Mouse (Mus musculus): Measurements from ENCODE around the gene Ywhah. TPM values are rescaled to one million over a fixed set of nuclear protein-coding genes. Genes with fewer than 3 reads are reported as not detected.
A peak's percentile ranks its signal among the peaks of the same experiment; 100 is the strongest.
"Not testable (repeated sequence)": the region's sequence is repeated elsewhere in the genome, so short reads cannot be mapped to it uniquely, and the experiment has no call there.

Ywhah gene
- polyA plus RNA-seq, 1 experiment from 2014 or later = 483 TPM

DNA sequence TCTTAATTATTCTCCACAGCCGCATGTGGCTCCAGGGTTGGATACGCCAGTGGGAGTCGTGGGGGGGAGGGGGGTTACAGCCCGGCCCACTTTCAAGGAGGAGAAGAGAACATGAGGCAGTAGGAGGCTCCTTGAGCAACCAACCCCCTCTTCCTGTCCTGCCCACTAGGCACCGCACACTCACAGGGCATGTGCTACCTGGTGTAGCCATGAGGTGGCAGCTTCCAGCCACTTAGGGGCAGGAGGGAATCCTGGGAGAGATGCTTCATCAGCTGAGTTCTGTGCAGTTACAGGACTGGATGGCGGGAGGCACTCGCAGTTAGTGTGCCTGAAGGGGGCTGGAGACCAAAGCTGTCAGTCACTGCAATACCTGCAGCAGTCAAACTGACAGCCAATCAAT lies 15.5 kb downstream of the Ywhah start:
- H3K4me2 ChIP-seq (ENCODE audit: low read depth) = no peak overlapping the region
- 24% methylated on average over 7 of the region's 7 CpGs for WGBS
- no peak overlapping the region for H3K27ac ChIP-seq (ENCODE audit: low read depth, low read length)
- no peaks in the 10 kb centered on the region for H3K27me3 ChIP-seq (ENCODE audit: control insufficient read depth, insufficient read depth, low read length)
- peaks cover 7% of the 10 kb centered on the region; the same call in 1 of the 2 replicates for H3K4me1 ChIP-seq (ENCODE audit: control insufficient read depth, insufficient read depth, low read length)
- H3K9ac ChIP-seq (ENCODE audit: low read length) = no peak overlapping the region
- no peaks in the 10 kb centered on the region for H3K36me3 ChIP-seq (ENCODE audit: control insufficient read depth, insufficient read depth, low read length)
- no peak overlapping the region for H3K4me3 ChIP-seq (ENCODE audit: low read depth, low read length)
- DNase-seq (ENCODE audit: low spot score) (peak; percentile 26), ATAC-seq (ENCODE audit: insufficient read depth, low FRiP score, low TSS enrichment) (no peak)
- H3K9me3 ChIP-seq (ENCODE audit: control insufficient read depth, low read length) = no peaks in the 10 kb centered on the region

DNA sequence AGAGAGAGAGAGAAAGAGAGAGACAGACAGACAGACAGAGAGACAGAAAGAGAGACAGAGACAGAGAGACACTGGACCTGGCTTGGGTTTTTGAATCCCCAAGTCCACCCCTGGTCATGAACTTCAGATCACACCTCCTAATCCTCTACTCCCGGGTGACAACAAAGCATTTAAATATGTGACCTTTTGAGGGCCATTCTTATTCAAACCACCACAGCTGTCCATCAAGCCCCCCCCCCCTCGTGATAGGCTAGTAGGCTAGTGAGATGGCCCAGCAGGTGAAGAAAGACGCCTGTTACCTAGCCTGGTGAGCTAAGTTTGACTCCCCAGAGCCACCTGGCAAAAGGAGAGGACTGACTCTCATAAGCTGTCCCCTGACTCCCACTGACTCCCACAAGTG lies 16.3 kb downstream of the Ywhah start:
- Histone ChIP-seq H3K4me3 (ENCODE audit: low read depth, low read length) (no peak overlapping the region), H3K9ac (ENCODE audit: low read length) (no peak overlapping the region), H3K27ac (ENCODE audit: low read depth, low read length) (no peak overlapping the region), H3K4me2 (ENCODE audit: low read depth) (no peak overlapping the region), H3K36me3 (ENCODE audit: control insufficient read depth, insufficient read depth, low read length) (no peaks in the 10 kb centered on the region), H3K9me3 (ENCODE audit: control insufficient read depth, low read length) (no peaks in the 10 kb centered on the region), H3K4me1 (ENCODE audit: control insufficient read depth, insufficient read depth, low read length) (peaks cover 6% of the 10 kb centered on the region; the same call in 1 of the 2 replicates), H3K27me3 (ENCODE audit: control insufficient read depth, insufficient read depth, low read length) (no peaks in the 10 kb centered on the region)
- 38% methylated on average over 3 of the region's 3 CpGs for WGBS
- no peak for DNase-seq (ENCODE audit: low spot score)
- no peak for ATAC-seq (ENCODE audit: insufficient read depth, low FRiP score, low TSS enrichment)

DNA sequence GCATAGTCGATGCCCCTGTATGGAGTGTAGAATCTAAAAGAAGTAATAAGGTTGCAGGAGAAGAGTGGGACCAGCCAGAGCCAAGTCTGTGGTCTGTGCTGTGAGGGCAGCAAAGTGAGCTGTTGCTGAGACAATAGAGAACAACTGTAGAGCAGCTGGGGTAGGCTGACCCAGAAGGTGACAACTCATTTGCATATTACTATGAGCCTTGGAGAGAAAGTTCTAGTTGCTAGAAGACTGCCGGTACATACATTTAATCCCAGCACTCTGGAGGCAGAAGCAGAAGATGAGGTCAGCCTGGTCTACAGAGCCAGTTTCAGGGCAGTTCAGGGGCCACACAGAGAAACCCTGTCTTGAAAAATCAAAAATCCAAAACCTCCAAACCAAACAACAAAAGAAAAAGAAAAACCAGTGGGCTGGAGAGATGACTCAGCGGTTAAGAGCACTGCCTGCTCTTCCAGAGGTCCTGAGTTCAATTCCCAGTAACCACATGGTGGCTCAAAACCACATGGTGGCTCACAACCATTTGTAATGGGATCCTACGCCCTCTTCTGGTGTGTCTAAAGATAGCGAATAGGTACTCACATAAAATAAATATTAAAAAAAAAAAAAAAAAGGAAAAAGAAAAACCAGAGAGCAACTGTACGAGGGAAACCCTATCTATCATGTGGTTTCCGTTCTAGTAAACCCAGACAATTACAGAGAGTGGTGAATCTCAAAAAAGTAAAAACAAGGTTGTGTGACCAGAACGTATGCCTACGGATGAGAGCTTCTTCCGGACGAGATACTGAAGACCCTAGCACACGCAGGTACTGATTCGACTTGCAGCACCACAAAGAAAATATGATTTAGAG lies 20.3 kb downstream of the Ywhah start:
- Histone ChIP-seq H3K4me2 (ENCODE audit: low read depth) (peak overlapping the region; percentile 34; the same call in 1 of the 2 replicates), H3K9ac (ENCODE audit: low read length) (no peak overlapping the region), H3K9me3 (ENCODE audit: control insufficient read depth, low read length) (no peaks in the 10 kb centered on the region), H3K36me3 (ENCODE audit: control insufficient read depth, insufficient read depth, low read length) (no peaks in the 10 kb centered on the region), H3K4me1 (ENCODE audit: control insufficient read depth, insufficient read depth, low read length) (no peaks in the 10 kb centered on the region), H3K27me3 (ENCODE audit: control insufficient read depth, insufficient read depth, low read length) (no peaks in the 10 kb centered on the region), H3K27ac (ENCODE audit: low read depth, low read length) (no peak overlapping the region), H3K4me3 (ENCODE audit: low read depth, low read length) (no peak overlapping the region)
- DNase-seq (ENCODE audit: low spot score) (no peak), ATAC-seq (ENCODE audit: insufficient read depth, low FRiP score, low TSS enrichment) (no peak)
- 47% methylated on average over 13 of the region's 13 CpGs for WGBS

- peak; percentile 79 for DNase-seq (ENCODE audit: low spot score)
- Histone ChIP-seq H3K36me3 (ENCODE audit: control insufficient read depth, insufficient read depth, low read length) (no peaks in the 10 kb centered on the region), H3K9ac (ENCODE audit: low read length) (no peak overlapping the region), H3K27me3 (ENCODE audit: control insufficient read depth, insufficient read depth, low read length) (no peaks in the 10 kb centered on the region), H3K4me3 (ENCODE audit: low read depth, low read length) (no peak overlapping the region), H3K4me2 (ENCODE audit: low read depth) (peak overlapping the region; percentile 34), H3K4me1 (ENCODE audit: control insufficient read depth, insufficient read depth, low read length) (no peaks in the 10 kb centered on the region), H3K27ac (ENCODE audit: low read depth, low read length) (no peak overlapping the region), H3K9me3 (ENCODE audit: control insufficient read depth, low read length) (no peaks in the 10 kb centered on the region)
- ATAC-seq (ENCODE audit: insufficient read depth, low FRiP score, low TSS enrichment) = no peak
- 4% methylated on average over 13 of the region's 13 CpGs for WGBS
These were observed 20.9 kb downstream of the Ywhah start for GRCm38 (mm10) chr5:33039510-33039911.

- H3K4me1 ChIP-seq (ENCODE audit: control insufficient read depth, insufficient read depth, low read length); H3K27ac ChIP-seq (ENCODE audit: low read depth, low read length); H3K4me3 ChIP-seq (ENCODE audit: low read depth, low read length); DNase-seq (ENCODE audit: low spot score); H3K36me3 ChIP-seq (ENCODE audit: control insufficient read depth, insufficient read depth, low read length); H3K27me3 ChIP-seq (ENCODE audit: control insufficient read depth, insufficient read depth, low read length); H3K4me2 ChIP-seq (ENCODE audit: low read depth); H3K9ac ChIP-seq (ENCODE audit: low read length); ATAC-seq (ENCODE audit: insufficient read depth, low FRiP score, low TSS enrichment); H3K9me3 ChIP-seq (ENCODE audit: control insufficient read depth, low read length): not testable (repeated sequence)
- 89% methylated on average over 1 of the region's 1 CpGs for WGBS
These were observed 22.1 kb downstream of the Ywhah start for GRCm38 (mm10) chr5:33040735-33041134.

- Histone ChIP-seq H3K9me3 (ENCODE audit: control insufficient read depth, low read length) (no peaks in the 10 kb centered on the region), H3K36me3 (ENCODE audit: control insufficient read depth, insufficient read depth, low read length) (no peaks in the 10 kb centered on the region), H3K4me1 (ENCODE audit: control insufficient read depth, insufficient read depth, low read length) (no peaks in the 10 kb centered on the region), H3K9ac (ENCODE audit: low read length) (no peak overlapping the region), H3K4me2 (ENCODE audit: low read depth) (no peak overlapping the region), H3K27ac (ENCODE audit: low read depth, low read length) (no peak overlapping the region), H3K27me3 (ENCODE audit: control insufficient read depth, insufficient read depth, low read length) (no peaks in the 10 kb centered on the region), H3K4me3 (ENCODE audit: low read depth, low read length) (no peak overlapping the region)
- DNase-seq (ENCODE audit: low spot score) = no peak
- no peak for ATAC-seq (ENCODE audit: insufficient read depth, low FRiP score, low TSS enrichment)
- WGBS = 48% methylated on average over 10 of the region's 10 CpGs
These were observed 24.8 kb downstream of the Ywhah start for GRCm38 (mm10) chr5:33043397-33043796.

DNA sequence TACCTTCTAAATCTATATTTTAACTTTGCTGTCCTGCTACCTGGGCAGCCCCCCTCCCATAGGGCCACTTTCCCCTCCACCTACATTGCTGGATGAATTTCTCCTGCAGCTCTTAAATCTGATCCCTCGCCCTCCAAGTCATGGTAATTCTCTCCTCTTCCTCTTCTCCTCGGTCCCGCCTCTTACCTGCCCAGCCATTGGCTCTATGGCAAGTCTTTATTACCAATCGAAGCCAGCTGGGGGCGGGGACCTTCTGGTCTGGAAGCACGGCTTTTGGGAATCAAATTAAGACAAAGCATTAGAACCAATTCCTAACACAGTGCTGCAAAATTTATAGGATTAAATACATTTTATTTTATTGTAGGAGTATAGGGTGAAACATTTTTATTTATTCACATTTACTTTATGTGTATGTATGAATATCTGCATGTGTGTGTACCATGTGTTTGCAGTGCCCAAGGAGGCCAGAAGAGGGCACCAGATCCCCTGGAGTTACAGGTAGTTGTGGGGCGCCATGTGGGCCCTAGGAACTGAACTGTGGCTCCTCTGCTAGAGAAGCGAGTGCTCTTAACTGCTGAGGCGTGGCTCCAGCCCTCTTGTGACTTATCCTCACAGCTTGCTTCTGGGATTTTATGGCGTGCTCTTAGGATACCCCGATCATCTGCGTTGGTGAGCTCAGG lies 26.2 kb downstream of the Ywhah start:
- H3K9ac ChIP-seq (ENCODE audit: low read length) = no peak overlapping the region
- H3K27me3 ChIP-seq (ENCODE audit: control insufficient read depth, insufficient read depth, low read length) = no peaks in the 10 kb centered on the region
- H3K4me1 ChIP-seq (ENCODE audit: control insufficient read depth, insufficient read depth, low read length) = no peaks in the 10 kb centered on the region
- 90% methylated on average over 12 of the region's 12 CpGs for WGBS
- H3K4me3 ChIP-seq (ENCODE audit: low read depth, low read length) = no peak overlapping the region
- no peaks in the 10 kb centered on the region for H3K9me3 ChIP-seq (ENCODE audit: control insufficient read depth, low read length)
- ATAC-seq (ENCODE audit: insufficient read depth, low FRiP score, low TSS enrichment) = no peak
- no peak overlapping the region for H3K27ac ChIP-seq (ENCODE audit: low read depth, low read length)
- no peaks in the 10 kb centered on the region for H3K36me3 ChIP-seq (ENCODE audit: control insufficient read depth, insufficient read depth, low read length)
- H3K4me2 ChIP-seq (ENCODE audit: low read depth) = no peak overlapping the region
- no peak for DNase-seq (ENCODE audit: low spot score)

DNA sequence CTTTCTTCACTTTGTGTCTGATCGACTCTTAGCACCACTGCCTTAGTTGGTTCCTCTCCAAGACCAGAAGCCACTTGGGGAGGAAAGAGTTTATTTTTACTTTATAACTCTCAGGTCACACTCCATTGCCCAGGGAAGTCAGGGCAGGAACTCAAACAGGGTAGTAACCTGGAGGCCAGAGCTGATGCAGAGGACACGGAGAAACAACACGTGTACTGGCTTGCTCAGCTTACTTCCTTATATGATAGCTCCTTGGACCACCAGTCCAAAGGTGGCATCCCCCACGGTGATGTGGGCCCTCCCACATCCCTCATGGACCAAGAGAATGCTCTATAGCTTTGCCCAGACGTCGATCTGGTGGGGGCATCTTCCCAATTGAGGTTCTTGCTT lies 26.7 kb downstream of the Ywhah start:
- Histone ChIP-seq H3K4me3 (ENCODE audit: low read depth, low read length) (no peak overlapping the region), H3K9me3 (ENCODE audit: control insufficient read depth, low read length) (no peaks in the 10 kb centered on the region), H3K4me2 (ENCODE audit: low read depth) (no peak overlapping the region), H3K9ac (ENCODE audit: low read length) (no peak overlapping the region), H3K27ac (ENCODE audit: low read depth, low read length) (no peak overlapping the region), H3K4me1 (ENCODE audit: control insufficient read depth, insufficient read depth, low read length) (no peaks in the 10 kb centered on the region), H3K36me3 (ENCODE audit: control insufficient read depth, insufficient read depth, low read length) (no peaks in the 10 kb centered on the region), H3K27me3 (ENCODE audit: control insufficient read depth, insufficient read depth, low read length) (no peaks in the 10 kb centered on the region)
- ATAC-seq (ENCODE audit: insufficient read depth, low FRiP score, low TSS enrichment) = no peak
- WGBS = 86% methylated on average over 6 of the region's 6 CpGs
- no peak for DNase-seq (ENCODE audit: low spot score)
